Mouse (Mus musculus): Measurements from ENCODE around the gene Mfsd2b. TPM values are rescaled to one million over a fixed set of nuclear protein-coding genes. Genes with fewer than 3 reads are reported as not detected.

Gene Mfsd2b
- total RNA-seq, 4 experiments from 2014 or later = 0.25 to 0.48 (median 0.38) TPM

DNA sequence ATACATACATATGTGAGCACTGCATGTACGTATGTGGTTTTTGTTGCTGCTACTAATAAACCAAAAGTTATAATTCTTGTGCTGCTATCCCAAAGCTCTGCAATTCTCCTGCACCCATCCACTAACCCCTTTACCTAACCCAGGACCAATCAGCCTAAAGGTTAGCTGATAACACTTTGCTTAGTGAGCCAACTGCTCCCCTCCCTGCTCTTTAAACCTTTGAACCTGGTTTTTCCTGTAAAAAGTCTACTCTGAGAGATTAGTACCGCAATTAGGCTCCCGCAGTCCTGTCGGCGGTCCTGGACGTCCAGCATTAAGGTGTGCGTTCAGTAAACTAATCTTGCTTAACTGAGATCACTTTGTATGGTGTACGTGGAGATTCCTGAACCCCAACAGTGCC lies 1.5 kb upstream of the Mfsd2b start:
- no peak for DNase-seq (ENCODE audit: low spot score in 2 of 2)

- no peak for DNase-seq (ENCODE audit: low spot score in 2 of 2)
Observed at GRCm38 (mm10) chr12:4873531-4873930, 628 bp downstream of the Mfsd2b start.

DNA sequence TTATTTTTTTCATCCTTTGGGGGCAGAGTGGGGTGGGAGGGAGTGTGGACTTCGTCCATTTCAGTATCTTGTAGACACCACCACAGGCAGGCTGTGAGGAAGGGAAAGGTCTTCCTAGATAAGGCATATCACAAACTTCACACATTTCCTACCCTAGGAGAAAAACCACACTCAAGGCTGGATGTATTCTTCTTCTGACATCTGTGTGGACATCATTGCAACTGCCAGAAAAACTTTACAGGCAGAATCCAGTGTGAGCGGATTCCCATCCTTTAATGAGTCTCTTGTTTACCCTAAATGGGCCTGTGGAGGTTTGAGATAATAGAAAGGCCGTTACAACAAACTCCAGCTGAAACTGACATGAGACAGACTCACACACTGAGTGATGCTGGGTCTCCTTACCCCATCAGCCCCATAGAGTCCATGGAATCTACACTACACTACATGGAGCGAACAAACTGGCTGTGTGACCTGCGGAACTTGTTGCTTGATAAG lies 1.1 kb downstream of the Mfsd2b start:
- no peak for DNase-seq (ENCODE audit: low spot score in 2 of 2)

GRCm38 (mm10) chr12:4872273-4872672 lies 1.9 kb downstream of the Mfsd2b start:
- no peak for DNase-seq (ENCODE audit: low spot score in 2 of 2)

GRCm38 (mm10) chr12:4871260-4871659 lies 2.9 kb downstream of the Mfsd2b start:
- DNase-seq (ENCODE audit: low spot score in 2 of 2) = no peak

DNA sequence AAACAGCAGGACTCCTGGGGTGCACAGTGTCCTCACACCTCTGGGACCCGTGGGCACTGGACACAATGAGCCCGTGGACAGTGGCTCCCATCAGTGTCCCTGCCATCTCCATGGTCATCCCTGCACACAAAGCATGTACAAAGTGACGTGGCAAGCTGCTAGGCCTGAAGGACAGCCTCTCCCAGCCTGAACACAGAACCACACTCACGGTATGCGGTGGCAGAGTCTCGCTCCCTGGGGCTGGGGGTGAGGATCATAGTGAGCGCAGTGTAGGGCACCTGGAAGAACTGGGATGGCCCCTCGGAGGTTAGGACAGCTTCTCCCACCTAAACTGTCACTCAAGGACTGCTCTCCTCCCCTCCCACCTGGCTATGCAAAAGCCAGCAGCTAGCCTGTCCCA lies 5.2 kb downstream of the Mfsd2b start:
- DNase-seq (ENCODE audit: low spot score in 2 of 2) = no peak

DNA sequence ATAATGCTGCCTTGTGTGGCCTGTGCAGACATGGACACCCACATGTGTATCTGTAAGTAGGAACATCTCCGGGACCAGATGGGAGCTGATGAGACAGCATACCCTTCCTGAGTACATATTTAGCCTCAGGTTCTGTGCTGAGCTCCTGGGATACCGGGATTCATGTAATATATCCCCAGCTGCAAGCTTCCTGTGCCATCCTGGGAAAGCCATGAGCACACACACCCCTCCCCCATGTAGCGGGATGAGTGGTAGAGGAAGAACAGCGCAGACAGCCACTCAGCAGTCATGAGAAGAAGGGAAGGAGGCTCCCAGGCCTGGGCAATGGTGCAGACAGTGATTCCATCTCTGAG lies 9.8 kb downstream of the Mfsd2b start:
- DNase-seq (ENCODE audit: low spot score in 2 of 2) = no peak

- no peak for DNase-seq (ENCODE audit: low spot score in 2 of 2)
Observed at GRCm38 (mm10) chr12:4863654-4864337, 10.4 kb downstream of the Mfsd2b start.

DNA sequence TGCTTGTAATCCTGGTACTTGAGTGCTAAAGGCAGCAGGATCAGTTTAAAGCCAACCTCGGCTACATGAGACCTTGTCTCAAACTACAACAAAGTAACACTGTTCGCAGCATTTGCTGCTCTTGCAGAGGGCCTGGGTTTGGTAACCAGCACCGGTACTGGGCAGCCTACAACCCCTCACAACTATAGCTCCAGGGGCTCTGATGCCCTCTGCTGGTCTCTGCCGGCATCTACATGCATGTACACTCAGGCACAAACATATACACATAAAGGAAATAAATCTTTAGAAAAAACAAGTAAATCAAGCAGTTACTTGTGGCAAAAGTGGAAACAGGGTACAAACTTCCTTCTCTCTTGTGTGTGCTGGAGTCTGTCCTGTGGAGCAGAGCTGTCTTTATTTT lies 11.5 kb downstream of the Mfsd2b start:
- DNase-seq (ENCODE audit: low spot score in 2 of 2) = no peak

- no peak for DNase-seq (ENCODE audit: low spot score in 2 of 2)
Observed at GRCm38 (mm10) chr12:4859241-4859914, 14.8 kb downstream of the Mfsd2b start.

GRCm38 (mm10) chr12:4856834-4857233 lies 17.3 kb downstream of the Mfsd2b start:
- DNase-seq (ENCODE audit: low spot score in 2 of 2) = no peak

GRCm38 (mm10) chr12:4856160-4856559 lies 18.0 kb downstream of the Mfsd2b start:
- DNase-seq (ENCODE audit: low spot score in 2 of 2) = no peak

DNA sequence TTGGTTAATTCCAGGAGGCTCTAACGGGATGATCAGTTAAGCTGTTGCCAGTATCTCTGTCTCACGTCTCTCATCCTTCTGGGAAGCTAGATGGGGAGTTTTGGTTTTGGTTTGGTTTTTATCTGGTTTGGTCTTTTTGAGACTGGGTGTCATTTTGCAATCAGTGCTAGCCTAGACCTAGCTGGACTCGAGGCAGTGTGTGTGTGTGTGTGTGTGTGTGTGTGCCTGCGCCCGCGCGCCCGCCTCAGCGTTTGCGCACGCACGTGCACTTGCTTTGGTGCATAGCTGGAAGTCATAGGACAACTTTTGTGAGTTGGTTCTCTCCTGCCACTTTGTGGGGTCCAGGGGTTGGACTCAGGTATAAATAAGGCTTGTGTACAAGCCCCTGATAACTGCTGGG lies 30.4 kb downstream of the Mfsd2b start:
- no peak for DNase-seq (ENCODE audit: low spot score in 2 of 2)

GRCm38 (mm10) chr12:4842890-4843597 lies 31.1 kb downstream of the Mfsd2b start, which contains the start of gene Wdcp:
Gene Wdcp (plus strand): TSS chr12:4843303.
- peak; percentile 81 to 87 for DNase-seq (ENCODE audit: low spot score in 2 of 2)

DNA sequence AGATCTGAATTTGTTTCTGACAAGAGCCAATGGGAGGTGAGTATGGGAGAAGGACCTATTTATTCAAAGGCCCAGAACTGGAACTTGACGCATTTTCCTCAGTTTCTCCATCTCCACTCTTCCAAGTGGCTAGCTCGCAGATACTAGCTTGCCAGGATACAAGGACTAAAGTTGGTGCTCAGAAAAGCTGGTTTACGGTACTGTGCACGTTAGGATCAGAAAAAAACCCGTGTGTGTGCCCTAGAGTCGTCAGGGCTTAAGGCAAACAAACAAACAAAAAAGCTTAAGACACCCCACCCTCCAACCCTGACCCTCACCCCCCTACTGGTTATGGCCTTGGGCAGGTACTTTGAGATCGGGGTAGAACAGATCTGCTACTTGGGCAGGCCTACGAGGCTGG lies 31.7 kb downstream of the Mfsd2b start:
- DNase-seq (ENCODE audit: low spot score in 2 of 2) = no peak

DNA sequence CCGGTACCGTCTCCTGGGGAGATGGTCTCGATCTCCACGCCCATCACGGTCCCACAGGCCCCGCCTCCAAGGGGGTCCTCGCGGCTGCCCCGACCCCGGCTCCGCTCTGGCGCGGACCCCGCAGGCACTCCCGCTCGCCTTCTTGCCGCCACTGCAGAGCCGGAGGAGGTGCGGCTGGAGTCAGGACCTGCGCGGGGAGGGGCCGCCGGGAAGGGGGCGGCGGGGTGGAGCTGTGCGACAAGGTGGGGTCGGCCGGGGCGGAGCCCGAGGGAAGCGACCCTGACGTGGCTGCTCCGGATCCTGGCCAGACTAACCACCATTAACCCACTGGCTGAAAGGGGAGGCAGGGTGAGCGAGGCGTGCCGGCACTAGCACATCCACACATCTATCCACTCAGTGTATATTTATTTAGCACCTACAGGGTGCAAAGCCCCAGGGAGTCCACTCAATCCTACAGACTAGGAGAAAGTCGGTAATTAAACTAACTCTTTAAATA lies 32.7 kb downstream of the Mfsd2b start, which contains the start of gene Fkbp1b:
TSS of gene Fkbp1b (minus strand) at position 200 of the 496 bp plus-strand sequence.
- peak in 1 of 2 experiments; percentile 20 for DNase-seq (ENCODE audit: low spot score in 2 of 2)

GRCm38 (mm10) chr12:4840741-4841140 lies 33.4 kb downstream of the Mfsd2b start:
- no peak for DNase-seq (ENCODE audit: low spot score in 2 of 2)

DNA sequence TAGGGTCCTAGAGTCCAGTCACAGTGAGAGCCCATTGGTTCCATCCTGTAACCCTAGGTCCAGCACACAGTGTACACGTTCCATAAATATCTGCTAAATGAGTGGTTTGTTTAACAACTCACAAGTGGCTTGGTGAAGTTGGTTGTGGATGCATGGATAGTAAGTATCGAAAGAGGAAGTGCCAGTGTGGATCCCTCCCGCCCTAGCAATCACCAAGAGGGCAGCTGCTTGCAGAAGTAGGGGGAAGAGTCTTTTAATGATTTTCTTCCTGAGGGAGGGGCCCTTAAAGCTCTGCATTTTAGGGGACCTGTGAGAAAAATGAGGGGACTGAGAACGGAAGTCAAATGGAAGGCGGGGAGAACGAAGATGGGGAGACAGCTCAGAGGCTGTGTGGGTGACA lies 34.1 kb downstream of the Mfsd2b start:
- DNase-seq (ENCODE audit: low spot score in 2 of 2) = no peak

GRCm38 (mm10) chr12:4836959-4837358 lies 37.2 kb downstream of the Mfsd2b start:
- no peak for DNase-seq (ENCODE audit: low spot score in 2 of 2)

- DNase-seq (ENCODE audit: low spot score in 2 of 2) = no peak
Observed at GRCm38 (mm10) chr12:4827256-4827655, 46.9 kb downstream of the Mfsd2b start.

GRCm38 (mm10) chr12:4817361-4818101 lies 56.6 kb downstream of the Mfsd2b start, which contains the start of gene Sf3b6:
Gene Sf3b6 (plus strand): TSS chr12:4817544.
- peak; percentile 96 to 97 for DNase-seq (ENCODE audit: low spot score in 2 of 2)
